Mouse (Mus musculus): ENCODE measurements around the gene Jmjd8.

Gene Jmjd8

GRCm38 (mm10) chr17:25879750-25880149 is 51.1 kb downstream of the Jmjd8 start:
- no peak for DNase-seq (ENCODE audit: low spot score)

DNA sequence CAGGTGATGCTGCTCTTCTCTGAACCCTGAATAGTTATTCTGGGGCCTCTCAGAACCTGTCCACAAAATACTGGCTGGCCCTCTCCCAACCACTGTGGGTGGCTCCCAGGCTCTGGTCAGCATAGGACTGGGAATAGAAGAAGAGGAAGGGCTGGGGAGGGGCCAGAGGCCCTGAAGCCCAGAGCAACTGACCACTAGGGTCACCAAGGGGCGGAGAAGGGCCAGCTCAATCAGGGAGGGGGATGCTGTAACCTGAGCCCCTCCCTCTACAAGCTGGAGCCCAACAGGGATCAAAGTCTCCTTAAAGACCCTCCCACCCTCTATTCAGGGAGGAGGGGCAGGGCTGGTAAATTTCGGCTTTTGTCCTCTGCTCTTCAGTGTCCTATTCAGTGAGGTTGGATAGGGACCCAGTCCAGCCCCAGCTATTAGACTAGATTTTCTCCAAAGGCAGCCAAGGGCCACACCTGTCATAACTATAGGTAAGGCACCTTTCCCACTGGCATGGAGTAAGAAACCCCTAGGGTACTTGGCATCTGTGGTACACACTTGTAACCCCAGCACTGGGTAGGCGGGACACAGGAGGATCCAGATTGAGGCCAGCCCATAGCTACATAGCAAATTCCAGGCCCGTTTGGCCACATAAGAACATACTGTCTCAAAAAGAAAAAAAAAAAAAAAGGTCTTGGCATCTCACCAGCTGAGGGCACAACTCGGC is 51.7 kb downstream of the Jmjd8 start, which contains the start of gene Wfikkn1:
TSS of gene Wfikkn1 (minus strand) at position 663 of the 715 bp plus-strand sequence.
- no peak for DNase-seq (ENCODE audit: low spot score)

- DNase-seq (ENCODE audit: low spot score): no peak
Measured at GRCm38 (mm10) chr17:25880913-25881641, 52.4 kb downstream of the Jmjd8 start.

Data from layer of hippocampus, adult 9-10 months (tissue).